Mouse (Mus musculus) liver, embryonic 14.5 days (tissue): ENCODE measurements at regions not wholly inside any gene's neighbourhood (a gene's known extent, or its start where the extent isn't known, plus 50 kb on each side); places are given as distances from the start of the nearest gene placed in this dataset.

ENCODE experiments used
- ATAC-seq: fragments of 200-750 bp; cut with Nextera tagmentation; 2 replicates; pipeline ENCODE4 v1.8.0; 2017; ENCODE audit warnings: moderate number of reproducible peaks, mild to moderate bottlenecking, moderate library complexity; ENCODE audit not compliant: insufficient read depth
- DNase-seq, 3 experiments: peaks; one replicate each; pipeline ENCODE4 v3.0.0-alpha.2; 2012 to 2013; ENCODE audit warnings: low read depth in 3 of 3, low spot score in 3 of 3
- H3K27ac ChIP-seq: fragments of 300-500 bp; sonication (generic); 2 replicates; pipeline ENCODE4 v1.5.1; 2014; ENCODE audit warnings: moderate library complexity, mild to moderate bottlenecking, control low read depth, inconsistent platforms
- H3K27me3 ChIP-seq: fragments of 300-500 bp; sonication (generic); 2 replicates; pipeline ENCODE4 v1.6.1; 2014; ENCODE audit warnings: mild to moderate bottlenecking, low read length, moderate library complexity; ENCODE audit not compliant: control insufficient read depth, insufficient read depth
- H3K36me3 ChIP-seq: fragments of 300-500 bp; sonication (generic); replicated peaks from 2 replicates; pipeline ENCODE4 v1.6.1; 2014; ENCODE audit warnings: low read depth; ENCODE audit not compliant: control insufficient read depth, insufficient read depth
- H3K4me1 ChIP-seq, 2 experiments: fragments of 200-500 bp in 1 of 2; fragments of 300-500 bp in 1 of 2; sonication (generic) in 1 of 2; replicated peaks; 2 replicates each; pipeline ENCODE4 v1.6.1; 2012 to 2014; ENCODE audit warnings: antibody characterized with exemption in 1 of 2, inconsistent platforms in 1 of 2, low read length in 1 of 2; ENCODE audit not compliant: control insufficient read depth in 2 of 2, insufficient read depth in 2 of 2
- H3K4me2 ChIP-seq: fragments of 300-500 bp; sonication (generic); 2 replicates; pipeline ENCODE4 v1.6.1; 2014; ENCODE audit warnings: low read depth, mild to moderate bottlenecking, control low read depth, moderate library complexity
- H3K4me3 ChIP-seq, 2 experiments: fragments of 200-500 bp in 1 of 2; fragments of 300-500 bp in 1 of 2; sonication (generic) in 1 of 2; 2 replicates each; pipeline ENCODE4 v1.5.1; 2012 to 2014; ENCODE audit warnings: low read depth in 2 of 2, low read length in 2 of 2, mild to moderate bottlenecking in 2 of 2, control low read depth in 1 of 2, inconsistent platforms in 1 of 2, moderate library complexity in 1 of 2; ENCODE audit not compliant: insufficient read depth in 1 of 2
- H3K9ac ChIP-seq: fragments of 300-500 bp; sonication (generic); replicated peaks from 2 replicates; pipeline ENCODE4 v1.6.1; 2014; ENCODE audit warnings: mild to moderate bottlenecking, control low read depth, moderate library complexity
- H3K9me3 ChIP-seq: fragments of 300-500 bp; sonication (generic); 2 replicates; pipeline ENCODE4 v1.6.1; 2016; ENCODE audit warnings: low read length, mixed read lengths; ENCODE audit not compliant: control insufficient read depth
- CTCF ChIP-seq: IDR thresholded peaks from 2 replicates; pipeline ENCODE4 v1.5.1; 2016; ENCODE audit warnings: antibody characterized with exemption, low read depth, control low read depth
- EP300 ChIP-seq: IDR thresholded peaks from 2 replicates; pipeline ENCODE4 v1.6.1; 2016; ENCODE audit warnings: antibody characterized with exemption, low read depth
- WGBS: fragments of 180-500 bp; shearing (Covaris S2); extraction: QIAGEN DNeasy Blood & Tissue Kit; methylation state at CpG from one replicate; pipeline ENCODE4 v1.1.7; 2014; ENCODE audit not compliant: insufficient replicate concordance; 5-methylcytosine and 5-hydroxymethylcytosine counted together

- TF ChIP-seq CTCF: no peak
- TF ChIP-seq EP300: no peak
- 27% methylated on average over 12 of the region's 12 CpGs for WGBS
- DNase-seq (no peak), ATAC-seq (no peak)
- Histone ChIP-seq H3K9me3 (no peaks in the 10 kb centered on the region), H3K27ac (no peak overlapping the region), H3K4me2 (no peak overlapping the region), H3K4me1 (peaks cover 0 to 8% of the 10 kb centered on the region in 2 experiments; a peak in 2 of 4 replicates), H3K36me3 (no peaks in the 10 kb centered on the region), H3K27me3 (no peaks in the 10 kb centered on the region), H3K9ac (no peak overlapping the region), H3K4me3 (no peak overlapping the region)
Measured at GRCm38 (mm10) chr9:102420196-102420595, 65.7 kb upstream of the Ephb1 start.

- Histone ChIP-seq H3K4me3 (no peak overlapping the region), H3K27me3 (no peaks in the 10 kb centered on the region), H3K9ac (no peak overlapping the region), H3K36me3 (no peaks in the 10 kb centered on the region), H3K4me2 (no peak overlapping the region), H3K9me3 (no peaks in the 10 kb centered on the region), H3K27ac (no peak overlapping the region), H3K4me1 (no peaks in the 10 kb centered on the region)
- DNase-seq (no peak), ATAC-seq (no peak)
- TF ChIP-seq EP300 (no peak), CTCF (0 out of 2 replicates have a peak, but pooled peaks have one; percentile 25)
- WGBS: 36% methylated on average over 2 of the region's 2 CpGs
Measured at GRCm38 (mm10) chr9:102413631-102414030, 59.1 kb upstream of the Ephb1 start.

- H3K4me2 ChIP-seq: no peak overlapping the region
- no peak overlapping the region for H3K27ac ChIP-seq
- no peak for DNase-seq
- H3K9ac ChIP-seq: no peak overlapping the region
- H3K4me3 ChIP-seq: no peak overlapping the region
- no peaks in the 10 kb centered on the region for H3K36me3 ChIP-seq
- TF ChIP-seq CTCF (no peak), EP300 (no peak)
- H3K4me1 ChIP-seq: no peaks in the 10 kb centered on the region; a peak in 1 of 4 replicates
- H3K27me3 ChIP-seq: no peaks in the 10 kb centered on the region
- 74% methylated on average over 10 of the region's 10 CpGs for WGBS
- H3K9me3 ChIP-seq: no peaks in the 10 kb centered on the region
- no peak for ATAC-seq
Measured at GRCm38 (mm10) chr9:102410666-102411065, 56.2 kb upstream of the Ephb1 start.

- TF ChIP-seq CTCF (no peak), EP300 (no peak)
- Histone ChIP-seq H3K27ac (no peak overlapping the region), H3K4me1 (peaks cover 0 to 6% of the 10 kb centered on the region in 2 experiments; a peak in 2 of 4 replicates), H3K36me3 (no peaks in the 10 kb centered on the region), H3K9me3 (no peaks in the 10 kb centered on the region), H3K27me3 (no peaks in the 10 kb centered on the region), H3K4me3 (no peak overlapping the region), H3K9ac (no peak overlapping the region), H3K4me2 (no peak overlapping the region)
- ATAC-seq (peak; percentile 68), DNase-seq (peak in 2 of 3 experiments; percentile 9 to 14)
- WGBS: 21% methylated on average over 8 of the region's 8 CpGs
Measured at GRCm38 (mm10) chr9:102406017-102406416, 51.5 kb upstream of the Ephb1 start.
